Mouse (Mus musculus) testis, postnatal 10 days (tissue): ENCODE results near the gene Msto1.
"Not testable (repeated sequence)": the region's sequence is repeated elsewhere in the genome, so short reads cannot be mapped to it uniquely, and the experiment has no call there.

Source experiments
- DNase-seq: peaks from one replicate; pipeline ENCODE4 v3.0.0; 2021; ENCODE audit warnings: low spot score

Msto1 gene

GRCm38 (mm10) chr3:88904803-88905202, 9.0 kb downstream of the Msto1 start:
- no peak for DNase-seq

- not testable (repeated sequence) for DNase-seq
These were observed 20.8 kb downstream of the Msto1 start for GRCm38 (mm10) chr3:88893011-88893410.

GRCm38 (mm10) chr3:88882536-88882935, 31.3 kb downstream of the Msto1 start:
- DNase-seq = not testable (repeated sequence)

GRCm38 (mm10) chr3:88868449-88868848, 45.4 kb downstream of the Msto1 start:
- not testable (repeated sequence) for DNase-seq

GRCm38 (mm10) chr3:88867177-88867576, 46.6 kb downstream of the Msto1 start:
- DNase-seq = not testable (repeated sequence)

GRCm38 (mm10) chr3:88866735-88867134, 47.1 kb downstream of the Msto1 start:
- DNase-seq = not testable (repeated sequence)

GRCm38 (mm10) chr3:88862129-88862528, 51.7 kb downstream of the Msto1 start:
- DNase-seq = no peak

GRCm38 (mm10) chr3:88855837-88856236, 58.0 kb downstream of the Msto1 start:
- DNase-seq = no peak
